Mouse (Mus musculus) adrenal gland (tissue): ENCODE data around the gene Fhl2.
"Not testable (repeated sequence)": the region's sequence is repeated elsewhere in the genome, so short reads cannot be mapped to it uniquely, and the experiment has no call there.

Experiments used
- intact Hi-C: fragments of 180-260 bp; cut with DNase I; formaldehyde crosslinking; loops from one replicate; pipeline ENCODE4 v1.15.1; 2025

Fhl2 gene

DNA sequence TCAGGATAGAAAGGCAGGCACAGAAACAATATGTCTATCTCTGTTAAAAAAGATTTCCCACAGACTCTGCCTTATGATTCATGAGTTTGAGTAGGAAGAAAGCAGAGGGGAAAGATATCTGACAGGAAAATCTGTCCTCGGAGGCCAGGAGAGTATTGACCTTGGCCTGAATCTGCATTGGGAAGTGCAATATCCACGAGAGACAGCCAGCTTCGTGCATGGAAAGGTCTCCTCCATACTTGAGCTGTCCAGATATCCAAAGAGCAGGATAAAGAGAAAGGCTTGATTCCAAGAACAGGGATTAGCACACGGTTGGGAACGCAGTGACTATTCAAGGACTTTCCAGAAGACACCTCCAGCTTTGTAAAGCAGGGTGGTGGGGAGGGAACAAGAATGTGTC, 43.2 kb downstream of the Fhl2 start:
- intact Hi-C loops: no loop called here

GRCm38 (mm10) chr1:43152626-43153025, 44.2 kb downstream of the Fhl2 start:
- intact Hi-C loops: no loop called here

DNA sequence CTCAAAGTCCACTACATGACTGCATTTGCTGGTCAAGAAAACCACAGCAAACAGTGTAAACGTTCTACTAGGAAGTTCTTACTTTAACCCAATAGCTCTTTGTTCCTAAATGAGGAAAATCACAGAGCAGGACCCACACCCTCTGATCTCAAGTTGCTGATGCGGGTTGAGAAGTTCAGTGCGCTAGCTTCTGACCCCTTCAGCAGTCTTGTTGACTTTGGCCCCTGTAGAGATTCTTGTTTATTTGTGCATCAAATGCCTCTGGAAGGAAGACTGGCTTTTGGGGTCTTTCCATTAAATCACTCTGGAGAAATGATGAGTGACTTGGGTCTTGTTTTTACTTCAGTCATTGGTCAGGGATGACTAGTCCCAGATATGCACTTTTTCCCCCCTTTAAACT, 46.6 kb downstream of the Fhl2 start:
- intact Hi-C loops: no loop called here

DNA sequence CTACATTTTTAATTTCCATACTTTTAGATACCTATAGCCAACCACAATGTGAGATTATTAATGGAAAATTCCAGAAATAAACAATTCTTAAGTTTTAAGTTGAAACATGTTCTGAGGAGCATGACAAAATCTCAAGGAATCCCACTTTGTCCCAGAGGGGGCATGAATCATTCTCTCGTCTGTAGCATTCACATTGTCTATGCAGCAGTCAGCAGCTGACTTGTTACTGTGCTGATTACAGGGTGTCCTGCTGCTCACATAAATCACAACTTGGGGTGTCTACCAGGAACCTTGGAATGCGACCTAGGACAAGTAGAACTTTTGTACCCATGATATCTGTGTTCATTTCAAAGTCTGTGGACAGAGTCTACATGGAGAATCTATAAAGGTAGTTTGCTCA, 49.3 kb downstream of the Fhl2 start:
- intact Hi-C loops: no loop called here

DNA sequence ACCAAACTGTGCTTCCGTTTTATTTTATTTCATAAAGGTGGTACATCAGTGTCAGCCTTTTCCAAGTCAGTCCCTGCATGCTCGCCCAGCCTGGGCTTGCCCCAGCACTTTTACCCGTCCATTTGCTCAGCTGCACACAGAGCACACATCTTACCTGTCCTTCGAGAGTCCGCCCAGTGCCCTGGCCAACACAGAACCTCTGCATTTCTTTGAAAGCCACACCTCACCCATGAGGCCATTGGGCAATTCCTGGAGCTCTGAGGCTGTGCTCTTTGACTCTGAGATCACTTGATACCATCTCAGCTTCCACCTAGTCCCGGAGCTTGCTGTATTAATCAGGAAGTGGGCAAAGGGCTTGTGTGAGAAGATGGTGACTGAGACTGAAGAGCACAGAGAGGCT, 51.4 kb downstream of the Fhl2 start:
- intact Hi-C loops: no loop called here

DNA sequence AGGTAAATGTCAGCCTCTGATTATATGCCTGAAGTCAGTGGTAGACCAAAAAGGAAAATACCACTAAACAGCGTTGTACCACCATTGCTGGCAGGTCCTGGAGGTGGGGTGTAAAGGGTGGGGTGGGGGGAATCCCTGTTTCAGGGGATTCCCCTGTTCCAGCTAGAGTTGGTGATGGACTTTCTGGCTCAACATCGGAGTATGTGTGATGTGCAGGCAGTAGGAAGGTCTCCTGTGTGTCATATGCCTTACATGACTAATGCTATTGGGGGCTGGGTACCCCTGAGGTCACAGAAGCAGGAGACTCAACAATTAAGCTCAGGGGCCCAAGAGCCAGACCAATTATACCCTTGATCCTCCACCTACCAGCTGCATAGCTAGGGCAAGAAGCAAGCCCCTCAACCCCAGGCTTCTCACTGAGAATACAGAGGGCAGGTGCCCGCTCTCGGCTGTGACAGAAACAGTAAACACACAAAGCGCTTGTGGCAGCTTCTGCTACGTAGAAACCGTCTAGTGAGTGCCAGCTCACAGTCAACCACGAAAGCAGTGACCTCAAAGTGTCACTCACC, 52.4 kb downstream of the Fhl2 start:
- intact Hi-C loops: no loop called here

DNA sequence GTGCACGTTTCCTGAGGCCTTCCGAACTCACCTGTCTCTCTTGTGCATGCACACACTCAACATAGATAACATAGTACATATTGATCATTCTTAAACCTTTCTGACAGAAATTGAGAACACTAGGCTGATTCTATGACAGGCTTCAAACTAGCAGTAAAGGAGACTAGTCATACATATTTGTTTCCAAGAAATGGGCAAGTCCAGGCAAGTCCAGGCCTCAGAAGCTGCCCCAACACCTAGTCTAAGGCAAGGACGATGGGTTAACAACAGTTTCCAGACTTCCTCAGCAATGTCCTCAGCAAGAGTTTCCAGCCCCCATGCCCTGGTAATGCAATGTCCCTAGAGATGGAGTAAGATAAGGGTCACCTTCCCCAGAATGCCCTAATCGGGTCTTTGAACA, 53.0 kb downstream of the Fhl2 start:
- intact Hi-C loops: loop anchor here (1.0 kb wide), 1 partner anchor 121 kb away; no protein-coding TSS in a partner anchor

- intact Hi-C loops: loop anchor here (1.0 kb wide), 1 partner anchor 121 kb away; no protein-coding TSS in a partner anchor
Measured at GRCm38 (mm10) chr1:43143284-43143683, 53.5 kb downstream of the Fhl2 start.

DNA sequence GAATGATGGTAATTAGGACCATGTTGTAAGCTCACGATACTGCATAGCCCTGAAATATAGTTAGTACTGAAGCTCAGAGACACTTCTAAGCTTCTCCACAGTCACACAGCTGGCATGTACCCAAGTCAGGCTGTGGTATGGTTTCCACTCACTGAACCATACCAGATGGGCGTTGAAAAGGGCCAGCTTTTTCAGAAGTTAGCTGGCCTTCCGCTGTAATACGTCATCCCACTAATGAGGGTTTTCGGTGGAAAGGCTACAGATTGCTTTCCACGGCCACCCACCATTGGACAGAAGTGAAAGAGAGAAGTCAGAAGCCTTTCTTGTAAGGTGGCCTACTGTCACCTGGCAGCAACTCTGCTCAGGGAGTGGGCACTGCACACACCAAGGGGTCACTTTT, 53.9 kb downstream of the Fhl2 start:
- intact Hi-C loops: loop anchor here (1.0 kb wide), 1 partner anchor 121 kb away; no protein-coding TSS in a partner anchor

GRCm38 (mm10) chr1:43141555-43141961, 55.2 kb downstream of the Fhl2 start:
- intact Hi-C loops: no loop called here

GRCm38 (mm10) chr1:43139587-43140266, 57.1 kb downstream of the Fhl2 start:
- intact Hi-C loops: loop anchor here (1.0 kb wide), 1 partner anchor 125 kb away; no protein-coding TSS in a partner anchor

DNA sequence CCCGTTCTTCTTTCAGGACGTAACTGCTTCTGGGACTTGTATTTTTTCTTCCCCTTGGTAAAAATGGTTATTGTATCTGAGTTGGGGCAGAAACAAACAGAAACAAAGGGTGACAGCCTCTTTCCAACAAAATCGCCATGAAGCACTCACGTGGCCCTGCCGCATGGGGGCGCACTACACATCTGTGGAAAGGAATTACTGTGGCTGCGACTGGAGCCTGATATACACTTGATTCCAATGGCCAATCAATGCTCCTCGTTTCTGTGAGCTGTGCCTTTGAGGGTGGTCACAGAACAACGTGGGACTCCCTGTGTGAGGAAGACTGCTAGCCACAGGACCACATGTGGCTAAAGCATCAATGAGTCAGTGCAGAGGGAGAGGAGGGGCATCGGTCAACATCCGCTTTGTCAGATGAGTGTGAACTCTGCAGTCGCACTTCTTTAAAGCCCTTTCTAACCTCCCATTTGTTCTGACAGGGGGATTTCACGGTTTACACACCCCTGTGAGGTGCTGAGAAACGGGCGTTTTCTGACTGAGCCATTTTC, 58.4 kb downstream of the Fhl2 start:
- intact Hi-C loops: no loop called here

- intact Hi-C loops: no loop called here
Measured at GRCm38 (mm10) chr1:43137334-43137733, 59.5 kb downstream of the Fhl2 start.

DNA sequence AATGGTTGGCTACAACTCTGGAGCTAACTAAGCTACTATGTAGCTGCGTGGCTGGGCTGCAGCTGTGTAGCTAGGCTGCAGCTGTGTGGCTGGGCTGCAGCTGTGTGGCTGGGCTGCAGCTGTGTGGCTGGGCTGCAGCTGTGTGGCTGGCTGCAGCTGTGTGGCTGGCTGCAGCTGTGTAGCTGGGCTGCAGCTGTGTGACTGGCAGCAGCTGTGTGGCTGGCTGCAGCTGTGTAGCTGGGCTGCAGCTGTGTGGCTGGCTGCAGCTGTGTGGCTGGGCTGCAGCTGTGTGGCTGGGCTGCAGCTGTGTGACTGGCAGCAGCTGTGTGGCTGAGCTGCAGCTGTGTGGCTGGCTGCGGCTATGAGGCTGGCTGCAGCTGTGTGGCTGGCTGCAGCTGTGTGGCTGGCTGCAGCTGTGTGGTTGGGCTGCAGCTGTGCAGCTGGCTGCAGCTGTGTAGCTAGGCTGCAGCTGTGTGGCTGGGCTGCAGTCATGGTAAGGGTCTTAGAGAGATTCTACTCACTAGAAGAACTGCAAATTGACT, 60.2 kb downstream of the Fhl2 start:
- intact Hi-C loops: not testable (repeated sequence)

GRCm38 (mm10) chr1:43131591-43131990, 65.2 kb downstream of the Fhl2 start:
- intact Hi-C loops: no loop called here

DNA sequence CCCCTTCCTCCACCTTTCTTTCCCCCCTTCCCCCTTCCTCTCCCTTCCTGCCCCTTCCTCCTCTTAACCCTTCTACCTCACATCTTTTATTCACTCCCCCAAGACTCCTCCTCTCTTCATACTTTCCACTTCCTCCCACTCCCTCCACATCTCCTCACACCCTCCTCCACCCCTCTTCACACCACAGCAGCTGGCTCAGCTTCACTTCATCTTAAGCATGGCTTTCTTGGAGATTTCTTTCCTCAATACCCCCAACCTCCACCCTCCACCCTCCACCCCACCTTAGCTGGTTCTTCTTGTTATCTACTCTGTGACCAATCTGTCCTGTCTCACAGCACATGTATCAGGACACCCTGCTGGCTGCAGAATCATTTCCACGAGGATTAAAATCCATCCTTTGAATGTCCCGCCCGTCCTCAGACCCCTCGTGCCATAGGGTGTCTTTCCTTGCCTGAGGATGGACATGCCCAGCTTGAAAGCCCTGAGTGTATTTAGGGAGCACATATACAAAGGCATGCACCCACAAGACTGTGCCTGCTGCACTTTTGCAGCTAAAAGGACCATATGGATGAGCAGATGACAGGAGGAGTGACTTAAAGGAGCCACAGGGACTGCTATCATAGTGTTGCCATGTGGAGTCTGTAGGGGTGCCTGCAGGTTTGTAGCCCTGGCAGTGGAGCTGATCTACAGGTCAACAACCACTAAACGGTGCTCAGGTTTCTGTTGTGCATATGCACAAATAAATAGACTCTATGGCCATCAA, 66.4 kb downstream of the Fhl2 start:
- intact Hi-C loops: no loop called here

- intact Hi-C loops: no loop called here
Measured at GRCm38 (mm10) chr1:43127820-43128610, 68.8 kb downstream of the Fhl2 start.

DNA sequence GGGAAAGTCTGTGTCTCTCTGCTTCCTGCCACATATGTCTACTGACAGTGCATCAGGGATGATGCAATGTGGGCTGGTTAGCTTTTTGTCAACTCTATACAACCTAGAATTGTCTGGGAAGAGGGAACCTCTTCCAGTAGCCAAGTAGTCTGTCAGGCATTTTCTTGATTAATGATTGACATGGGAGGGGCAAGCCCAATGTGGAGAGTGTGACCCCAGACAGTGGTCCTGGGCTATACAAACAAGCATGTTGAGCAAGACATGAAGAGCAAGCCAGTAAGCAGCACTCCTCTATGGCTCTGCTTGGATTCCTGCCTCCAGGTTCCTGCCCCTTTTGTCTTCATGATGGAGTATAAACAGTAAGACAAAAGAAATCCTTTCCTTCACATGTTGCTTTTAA, 69.6 kb downstream of the Fhl2 start:
- intact Hi-C loops: no loop called here

DNA sequence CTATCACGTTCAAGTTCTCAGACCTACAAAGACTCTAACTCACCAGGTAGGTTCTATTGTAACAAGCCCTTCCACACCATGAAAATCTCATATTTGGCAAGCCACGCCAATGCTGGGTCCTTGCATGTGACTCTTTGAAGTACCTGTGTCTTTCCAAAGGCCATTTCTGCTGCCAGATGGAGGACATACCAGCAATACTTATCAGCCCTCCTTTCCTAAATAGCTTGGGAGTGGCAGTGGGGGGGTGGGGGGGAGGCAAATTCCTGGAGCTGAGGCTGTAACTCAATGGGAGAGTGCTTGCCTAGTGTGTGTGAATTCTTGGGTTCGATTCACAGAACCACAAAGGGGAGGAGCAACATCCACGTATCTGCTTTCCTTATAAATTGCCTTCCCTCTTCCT, 72.1 kb downstream of the Fhl2 start:
- intact Hi-C loops: no loop called here

- intact Hi-C loops: no loop called here
Measured at GRCm38 (mm10) chr1:43122616-43123015, 74.2 kb downstream of the Fhl2 start.

- intact Hi-C loops: no loop called here
Measured at GRCm38 (mm10) chr1:43120950-43121349, 75.8 kb downstream of the Fhl2 start.
